Mouse (Mus musculus): Measurements from ENCODE around the gene Mta1.

Mta1 gene

GRCm38 (mm10) chr12:113149896-113150295 is 51.8 kb downstream of the Mta1 start:
- DNase-seq: no peak

DNA sequence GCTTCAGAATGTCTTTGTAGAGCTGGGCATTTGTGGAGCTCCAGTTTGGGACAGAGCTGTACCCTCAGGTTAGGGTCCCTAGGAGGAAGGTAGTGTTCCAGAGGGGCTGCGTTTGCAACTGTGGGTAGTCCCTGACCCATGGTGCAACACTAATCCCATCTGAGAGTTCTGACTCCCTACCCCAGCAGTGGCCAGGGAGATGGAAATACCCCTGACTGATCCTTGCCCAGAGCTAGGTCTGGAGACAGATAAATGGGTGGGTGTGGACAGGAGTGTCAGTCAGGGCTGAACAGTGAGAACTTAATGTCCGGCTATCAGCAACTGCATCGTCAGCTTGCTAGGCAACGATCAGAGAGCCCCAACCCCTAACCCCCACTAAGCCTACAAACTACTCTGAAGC is 52.5 kb downstream of the Mta1 start:
- DNase-seq: no peak

GRCm38 (mm10) chr12:113151046-113151445 is 53.0 kb downstream of the Mta1 start:
- no peak for DNase-seq

DNA sequence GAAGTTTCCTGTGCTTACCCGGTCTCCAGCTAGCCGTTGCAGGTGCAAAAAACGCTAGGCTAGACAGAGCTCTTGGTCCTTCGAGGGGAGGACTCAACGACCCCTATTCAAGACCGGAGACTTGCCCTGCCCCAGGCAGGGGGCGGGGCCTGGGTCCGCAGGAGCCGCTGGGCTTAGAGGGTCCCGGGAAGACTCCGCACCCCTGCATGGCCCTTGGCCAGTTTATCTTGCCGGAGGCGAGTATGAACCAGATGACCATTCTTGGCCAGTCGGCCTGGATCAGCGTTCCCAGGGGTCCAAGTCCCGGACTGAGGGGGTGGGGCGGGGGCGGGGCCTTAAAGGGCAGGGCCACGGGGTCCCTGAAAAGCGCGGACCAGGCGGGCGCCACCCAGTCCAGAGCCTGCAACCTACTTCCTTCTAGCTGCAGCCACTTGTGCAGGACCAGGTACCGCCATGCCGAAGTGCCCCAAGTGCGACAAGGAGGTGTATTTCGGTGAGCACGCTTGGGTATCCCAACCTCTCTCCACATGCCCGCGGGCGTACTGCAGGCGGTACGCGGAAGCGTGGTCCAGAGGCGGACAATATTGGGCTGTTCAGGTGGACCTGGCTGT is 53.7 kb downstream of the Mta1 start:
- DNase-seq: no peak

GRCm38 (mm10) chr12:113152272-113152661 is 54.2 kb downstream of the Mta1 start:
- DNase-seq: no peak

- no peak for DNase-seq
Measured at GRCm38 (mm10) chr12:113152991-113153525, 55.0 kb downstream of the Mta1 start.

DNA sequence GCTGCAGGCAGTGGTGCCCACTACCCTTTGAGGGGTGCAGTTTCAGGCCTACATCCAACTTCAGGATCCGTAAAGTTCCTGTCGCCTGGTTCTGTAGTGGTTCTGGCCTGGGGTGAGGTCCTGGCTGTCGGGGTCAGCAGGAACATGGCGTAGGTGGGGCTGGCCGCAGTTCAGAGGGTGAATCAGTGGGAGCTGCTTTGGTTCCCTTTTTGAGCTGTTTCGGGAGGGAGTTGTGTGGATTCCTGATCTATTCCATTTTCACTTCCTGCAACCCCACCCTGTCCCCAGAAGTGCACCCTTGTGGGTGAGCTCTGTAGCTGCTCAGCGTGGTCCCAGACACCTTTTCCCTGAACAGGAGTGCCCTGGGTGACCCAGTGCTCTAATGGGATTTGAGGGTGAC is 55.9 kb downstream of the Mta1 start:
- DNase-seq: peak; percentile 43

DNA sequence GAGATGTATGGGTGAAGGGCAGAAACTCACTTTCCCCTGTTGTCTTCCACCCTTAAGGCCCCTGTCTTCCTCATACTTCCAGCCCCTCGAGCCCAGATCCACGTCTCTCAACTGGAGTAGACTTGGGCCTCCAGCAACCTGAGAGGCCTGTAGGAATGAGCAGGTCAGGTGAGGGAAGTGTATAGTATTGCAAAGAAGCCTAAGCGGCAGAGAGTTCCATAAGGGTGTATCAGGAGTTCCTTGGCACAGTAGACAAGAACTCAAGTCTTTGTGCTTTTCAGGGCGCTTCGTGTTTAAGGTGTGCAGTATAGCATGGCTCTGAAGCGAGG is 56.6 kb downstream of the Mta1 start:
- no peak for DNase-seq

DNA sequence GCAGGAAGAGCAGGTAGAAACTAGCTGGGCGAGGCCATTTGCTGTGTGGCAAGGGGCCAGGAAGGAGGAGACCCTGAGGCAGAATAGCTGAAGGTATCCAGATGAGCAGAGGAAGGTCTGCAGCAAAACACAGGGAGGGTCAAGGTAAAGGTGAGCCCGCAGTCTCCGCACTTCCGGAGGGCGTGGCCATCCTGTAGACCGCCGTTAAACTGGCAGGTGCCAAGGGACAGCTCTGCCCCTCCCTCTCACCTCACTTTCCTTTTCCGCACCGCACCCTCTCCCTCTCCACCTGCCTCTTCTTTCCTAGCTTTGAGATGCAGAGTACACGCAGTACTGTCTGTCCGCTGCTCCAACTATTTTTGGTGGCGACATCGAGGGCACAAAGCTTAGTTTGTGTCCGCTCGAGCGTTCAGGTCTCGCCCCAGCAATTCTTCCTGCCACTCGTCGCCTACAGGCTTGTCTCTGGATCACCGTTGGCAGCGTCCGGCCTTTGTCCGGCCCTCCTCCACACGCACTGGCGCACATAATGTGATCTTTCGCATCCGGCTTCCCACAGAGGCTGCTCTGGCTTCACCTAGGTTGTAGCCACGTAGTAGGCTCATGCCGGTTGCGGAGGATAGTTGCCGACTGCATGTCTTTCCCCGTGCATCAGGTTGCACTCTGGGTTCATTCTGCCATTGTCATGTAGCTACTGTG is 57.1 kb downstream of the Mta1 start:
- DNase-seq: peak; percentile 74

DNA sequence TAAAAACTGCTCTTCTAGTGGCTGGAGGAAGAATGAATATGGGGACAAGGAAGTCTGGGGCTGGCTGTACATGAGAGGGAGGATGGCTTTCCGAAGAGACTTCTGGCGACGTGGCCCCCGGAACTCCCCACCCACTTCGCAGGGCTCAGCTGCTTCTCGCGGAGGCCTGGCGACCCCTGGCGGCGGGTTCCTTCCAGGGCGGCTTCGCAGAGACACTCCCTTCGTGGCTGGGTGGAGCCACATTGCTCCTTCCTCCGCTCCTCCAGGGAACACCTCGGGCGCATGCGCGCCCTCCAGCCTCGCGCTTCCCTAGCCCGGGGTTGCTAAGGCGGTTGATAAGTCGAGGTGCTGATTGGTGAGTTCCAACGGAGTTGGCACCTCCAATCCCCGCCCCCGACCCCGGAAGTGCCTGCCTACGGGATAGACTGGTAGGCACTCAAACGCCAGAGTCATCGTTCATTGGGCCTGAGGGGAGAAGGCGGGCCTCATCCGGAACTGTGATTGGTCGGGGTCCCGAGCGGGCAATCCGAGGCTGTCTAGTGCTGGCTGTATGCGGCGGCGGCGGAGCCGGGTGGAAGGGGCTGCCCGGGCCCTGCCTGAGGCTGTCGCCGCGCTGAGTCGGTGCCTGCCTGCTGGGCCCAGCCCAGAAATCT is 57.9 kb downstream of the Mta1 start, which contains the start of gene Tedc1:
TSS of gene Tedc1 (plus strand) at position 535 of the 653 bp plus-strand sequence.
- peak; percentile 99 for DNase-seq

- no peak for DNase-seq
Measured at GRCm38 (mm10) chr12:113156540-113156929, 58.5 kb downstream of the Mta1 start.

DNA sequence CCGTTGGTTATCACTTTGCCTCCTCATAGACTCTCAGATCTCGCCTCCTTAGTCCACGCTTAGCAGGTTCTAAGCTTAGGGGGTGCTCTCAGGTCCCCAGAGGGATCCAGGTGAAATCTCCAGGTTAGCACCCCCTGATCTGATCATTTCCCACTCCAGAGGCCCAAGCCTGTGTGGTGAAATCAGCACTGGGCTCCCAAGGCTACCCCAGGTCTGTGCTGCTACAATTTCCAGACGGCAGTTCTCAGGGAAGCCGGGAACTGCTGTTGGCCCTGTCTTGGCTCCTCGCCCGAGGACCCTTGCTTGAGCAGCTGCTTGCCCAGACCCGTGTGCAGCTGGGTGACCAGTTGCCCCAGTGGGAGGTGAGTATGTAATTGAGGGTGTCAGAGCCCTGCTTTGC is 58.9 kb downstream of the Mta1 start:
- peak; percentile 61 for DNase-seq

DNA sequence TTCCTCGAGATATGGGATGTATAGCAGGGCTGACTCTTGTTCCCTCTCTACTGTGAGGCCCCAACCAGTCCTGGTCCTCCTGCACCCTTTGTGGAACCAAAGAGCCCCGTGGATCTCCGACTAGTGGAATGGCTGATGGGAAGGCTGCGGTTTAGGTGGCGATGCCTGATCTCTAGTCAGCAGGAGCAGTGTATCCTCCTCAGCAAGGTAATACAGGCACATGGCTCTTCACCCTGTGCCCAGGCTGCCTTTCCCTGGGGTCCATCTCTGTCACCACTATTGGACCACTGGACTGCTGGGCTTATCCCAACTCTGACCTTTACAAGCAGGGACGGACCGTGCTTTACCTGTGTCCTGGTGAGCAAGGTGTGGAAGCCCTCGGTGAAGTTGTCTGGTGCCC is 59.4 kb downstream of the Mta1 start:
- peak; percentile 55 for DNase-seq

DNA sequence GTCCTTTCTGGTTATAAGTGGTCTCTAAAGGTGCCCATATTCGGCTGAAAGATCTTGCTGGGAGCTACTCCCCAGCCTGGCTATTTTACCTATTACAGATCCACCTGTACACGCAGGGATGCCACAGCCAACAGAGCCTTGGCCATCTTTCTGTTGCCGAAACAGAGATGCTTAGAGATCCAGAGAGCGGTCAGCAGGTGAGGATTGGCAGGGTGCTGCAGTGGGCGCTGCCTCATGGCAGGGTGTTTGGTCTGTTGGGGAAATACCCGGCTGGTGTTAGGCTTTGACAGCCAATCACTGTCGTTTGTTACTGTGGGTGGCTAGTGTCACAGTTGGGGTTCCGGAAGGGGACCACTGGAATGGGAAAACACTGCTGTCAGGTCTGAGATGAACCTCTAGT is 59.9 kb downstream of the Mta1 start:
- no peak for DNase-seq

GRCm38 (mm10) chr12:113163561-113164006 is 65.5 kb downstream of the Mta1 start:
- DNase-seq: peak; percentile 53

- no peak for DNase-seq
Measured at GRCm38 (mm10) chr12:113168031-113168536, 70.0 kb downstream of the Mta1 start.

DNA sequence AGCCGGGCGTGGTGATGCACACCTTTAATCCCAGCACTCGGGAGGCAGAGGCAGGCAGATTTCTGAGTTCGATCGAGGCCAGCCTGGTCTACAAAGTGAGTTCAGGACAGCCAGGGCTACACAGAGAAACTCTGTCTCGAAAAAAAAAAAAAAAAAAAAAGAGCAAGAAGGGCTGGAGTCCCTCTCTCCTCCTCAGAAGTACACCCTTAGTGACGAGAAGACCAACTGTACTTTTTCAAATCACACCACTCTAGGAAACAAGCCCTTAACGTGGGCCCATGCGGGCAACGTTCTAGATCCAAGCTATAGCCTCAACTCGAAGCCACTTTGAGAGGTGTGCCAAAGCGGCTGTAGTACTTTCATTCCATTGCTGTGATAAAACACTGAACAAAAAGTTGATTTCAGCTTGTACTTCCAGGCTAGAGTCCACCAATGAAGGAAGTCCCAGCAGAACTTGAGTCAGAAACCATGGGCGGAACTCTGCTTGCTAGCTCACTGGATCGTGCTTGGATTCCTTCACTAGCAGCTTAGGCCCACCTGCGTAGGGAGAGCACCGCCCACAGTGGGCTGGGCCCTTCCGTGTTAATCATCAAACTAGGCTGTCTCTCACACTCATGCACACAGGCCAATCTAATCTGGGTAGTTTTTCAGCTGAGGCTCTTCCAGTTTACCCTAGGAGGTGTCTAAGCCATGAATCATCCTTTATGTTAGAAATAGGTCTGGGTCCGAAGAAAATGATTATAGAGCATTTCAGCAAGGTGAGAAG is 79.1 kb downstream of the Mta1 start:
- DNase-seq: no peak

DNA sequence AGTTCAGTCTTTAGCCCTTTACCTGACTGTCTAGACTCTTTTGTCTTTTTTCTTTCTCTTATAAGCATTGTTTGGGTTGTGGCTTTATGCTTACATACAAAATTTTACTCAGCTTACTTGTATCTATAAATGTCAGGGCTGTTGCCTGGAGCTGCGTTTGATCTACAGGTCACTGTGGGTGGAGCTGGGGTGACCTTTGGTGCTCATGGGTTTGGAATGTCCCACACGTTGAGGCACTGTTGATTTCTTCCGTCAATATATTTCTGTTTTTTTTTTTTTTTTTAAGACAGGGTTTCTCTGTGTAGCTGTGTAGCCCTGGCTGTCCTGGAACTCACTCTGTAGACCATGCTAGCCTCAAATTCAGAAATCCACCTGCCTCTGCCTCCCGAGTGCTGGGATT is 82.9 kb downstream of the Mta1 start:
- DNase-seq: no peak

DNA sequence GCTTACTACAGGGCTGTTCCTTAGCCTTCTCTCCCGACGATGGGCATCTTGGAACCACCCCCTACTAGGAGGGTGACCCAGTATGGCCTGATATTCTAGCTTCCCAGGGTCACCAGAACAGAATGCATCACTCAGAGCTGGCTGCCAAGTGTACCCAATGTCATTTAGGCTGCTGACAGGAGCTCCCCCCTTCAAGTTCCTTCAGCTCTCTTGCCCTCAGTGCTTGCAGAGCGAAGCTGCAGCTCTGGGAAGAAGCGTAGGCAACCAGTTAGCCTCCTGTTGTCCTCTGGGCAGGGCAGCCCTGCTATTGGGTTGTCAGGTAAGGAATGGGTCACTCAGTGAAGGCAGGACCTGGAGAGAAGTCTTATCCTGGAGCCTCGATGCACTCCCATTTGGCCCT is 86.9 kb downstream of the Mta1 start:
- DNase-seq: peak; percentile 45

- peak; percentile 69 for DNase-seq
Measured at GRCm38 (mm10) chr12:113185442-113186291, 87.6 kb downstream of the Mta1 start, which contains the start of gene Tmem121. Gene Tmem121, plus strand, starts transcription at chr12:113185930.

DNA sequence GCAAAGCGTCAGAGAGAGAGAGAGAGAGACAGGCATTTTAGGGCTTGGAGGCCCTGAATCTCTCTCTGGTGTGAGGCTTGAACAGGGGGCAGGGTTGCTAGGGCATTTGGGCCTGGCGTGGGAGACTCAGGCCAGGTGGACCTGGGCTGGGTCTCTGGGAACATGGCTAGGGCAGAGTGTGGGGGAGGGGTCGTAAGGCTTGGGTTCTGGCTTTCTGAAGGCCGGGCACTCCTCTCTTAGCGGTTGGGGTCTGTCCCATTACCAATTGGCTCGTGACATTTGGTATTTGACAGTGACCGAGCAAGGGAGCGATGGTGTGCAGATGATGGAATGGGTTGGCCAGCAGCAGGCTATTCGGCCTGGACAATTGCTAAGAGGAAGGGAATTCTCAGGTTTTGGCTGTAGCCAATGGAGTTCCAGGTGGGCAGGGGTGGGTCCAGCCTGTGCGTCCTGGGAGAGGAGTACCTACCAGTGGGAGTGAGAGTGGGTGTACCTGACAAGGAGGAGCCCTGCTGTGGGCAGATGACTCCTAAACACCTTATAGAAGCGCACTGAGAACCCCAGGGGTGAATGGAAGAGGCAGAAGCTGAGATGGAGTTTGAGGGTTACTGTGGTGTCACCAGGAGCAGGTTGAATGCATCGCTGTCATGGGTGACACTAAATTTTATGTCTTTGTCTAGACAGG is 88.4 kb downstream of the Mta1 start:
- DNase-seq: peak; percentile 55

All from cerebellum, adult 9-10 months (tissue).